Mouse (Mus musculus) midbrain, embryonic 16.5 days (tissue): Measurements from ENCODE around the gene Aldh18a1. TPM values are rescaled to one million over a fixed set of nuclear protein-coding genes. Genes with fewer than 3 reads are reported as not detected.
A peak's percentile ranks its signal among the peaks of the same experiment; 100 is the strongest.
"Not testable (repeated sequence)": the region's sequence is repeated elsewhere in the genome, so short reads cannot be mapped to it uniquely, and the experiment has no call there.

ENCODE experiments used
- ATAC-seq: fragments of 200-750 bp; cut with Nextera tagmentation; 2 replicates; pipeline ENCODE4 v1.8.0; 2017; ENCODE audit warnings: moderate TSS enrichment
- H3K27ac ChIP-seq: fragments of 300-500 bp; sonication (generic); 2 replicates; pipeline ENCODE4 v1.5.1; 2014; ENCODE audit warnings: mild to moderate bottlenecking, low read length, mixed read lengths
- H3K27me3 ChIP-seq: fragments of 300-500 bp; sonication (generic); 2 replicates; pipeline ENCODE4 v1.6.1; 2014; ENCODE audit warnings: low read depth, low read length, mixed read lengths; ENCODE audit not compliant: control insufficient read depth, insufficient read depth
- H3K36me3 ChIP-seq: fragments of 300-500 bp; sonication (generic); 2 replicates; pipeline ENCODE4 v1.6.1; 2014; ENCODE audit warnings: mild to moderate bottlenecking, low read length, moderate library complexity, mixed read lengths; ENCODE audit not compliant: control insufficient read depth, insufficient read depth
- H3K4me1 ChIP-seq: fragments of 300-500 bp; sonication (generic); 2 replicates; pipeline ENCODE4 v1.6.1; 2014; ENCODE audit warnings: mild to moderate bottlenecking, low read length, mixed read lengths; ENCODE audit not compliant: control insufficient read depth, insufficient read depth
- H3K4me2 ChIP-seq: fragments of 300-500 bp; sonication (generic); 2 replicates; pipeline ENCODE4 v1.6.1; 2014; ENCODE audit warnings: mild to moderate bottlenecking, low read length, mixed read lengths
- H3K4me3 ChIP-seq: fragments of 300-500 bp; sonication (generic); 2 replicates; pipeline ENCODE4 v1.5.1; 2014; ENCODE audit warnings: low read depth, mild to moderate bottlenecking, low read length, moderate library complexity, mixed read lengths
- H3K9ac ChIP-seq: fragments of 300-500 bp; sonication (generic); 2 replicates; pipeline ENCODE4 v1.6.1; 2014; ENCODE audit warnings: low read depth, low read length, mixed read lengths
- H3K9me3 ChIP-seq: fragments of 300-500 bp; sonication (generic); replicated peaks from 2 replicates; pipeline ENCODE4 v1.6.1; 2014; ENCODE audit warnings: mild to moderate bottlenecking, low read length, mixed read lengths; ENCODE audit not compliant: control insufficient read depth, poor library complexity, severe bottlenecking
- WGBS: fragments of 180-500 bp; shearing (Covaris S2); extraction: QIAGEN DNeasy Blood & Tissue Kit; methylation state at CpG from one replicate; pipeline ENCODE4 v1.1.7; 2014; 5-methylcytosine and 5-hydroxymethylcytosine counted together
- polyA plus RNA-seq: library from polyadenylated mRNA; unstranded; fragments of >200 nt; fragmentation: Nextera tagmentation; extraction: Ambion mirVana; gene quantifications from 2 replicates; pipeline ENCODE4 v1.2.1, GENCODE M21; 2015

Aldh18a1 gene
- polyA plus RNA-seq, 1 experiment from 2014 or later = 58.4 TPM

GRCm38 (mm10) chr19:40621616-40622015 is 33.4 kb upstream of the Aldh18a1 start:
- not testable (repeated sequence) for H3K4me1 ChIP-seq, H3K9ac ChIP-seq, H3K27me3 ChIP-seq, H3K4me2 ChIP-seq, H3K4me3 ChIP-seq, H3K36me3 ChIP-seq, H3K27ac ChIP-seq, H3K9me3 ChIP-seq, ATAC-seq
- WGBS = 66% methylated on average over 8 of the region's 26 CpGs

- Histone ChIP-seq H3K36me3 (no peaks in the 10 kb centered on the region), H3K4me3 (no peak overlapping the region), H3K9me3 (no peaks in the 10 kb centered on the region), H3K9ac (no peak overlapping the region), H3K27ac (no peak overlapping the region), H3K27me3 (no peaks in the 10 kb centered on the region), H3K4me1 (peaks cover 5% of the 10 kb centered on the region), H3K4me2 (no peak overlapping the region)
- 93% methylated on average over 7 of the region's 7 CpGs for WGBS
- no peak for ATAC-seq
Measured at GRCm38 (mm10) chr19:40616021-40616420, 27.8 kb upstream of the Aldh18a1 start.

GRCm38 (mm10) chr19:40614811-40615210 is 26.5 kb upstream of the Aldh18a1 start:
- Histone ChIP-seq H3K4me1 (peaks cover 6% of the 10 kb centered on the region), H3K27ac (no peak overlapping the region), H3K4me2 (no peak overlapping the region), H3K9ac (no peak overlapping the region), H3K9me3 (no peaks in the 10 kb centered on the region), H3K36me3 (no peaks in the 10 kb centered on the region), H3K4me3 (no peak overlapping the region), H3K27me3 (no peaks in the 10 kb centered on the region)
- 85% methylated on average over 7 of the region's 7 CpGs for WGBS
- ATAC-seq = no peak

GRCm38 (mm10) chr19:40611830-40612506 is 23.7 kb upstream of the Aldh18a1 start, which contains the start of the genes Tctn3 and Entpd1:
Gene Tctn3, minus strand, starts transcription at chr19:40612233.
Gene Entpd1, plus strand, starts transcription at chr19:40612366.
- Histone ChIP-seq H3K4me3 (peak within 1 kb of the TSS; percentile 86), H3K9ac (peak within 1 kb of the TSS; percentile 81), H3K9me3 (no peaks in the 10 kb centered on the region), H3K4me1 (peaks cover 6% of the 10 kb centered on the region), H3K36me3 (peaks cover 17% of the 10 kb centered on the region), H3K27ac (peak within 1 kb of the TSS; percentile 74), H3K27me3 (no peaks in the 10 kb centered on the region), H3K4me2 (peak within 1 kb of the TSS; percentile 96)
- ATAC-seq = peak; percentile 100
- WGBS = under 1% methylated on average over 45 of the region's 45 CpGs

- peaks cover 6% of the 10 kb centered on the region for H3K4me1 ChIP-seq
- H3K27ac ChIP-seq = no peak overlapping the region
- no peak overlapping the region for H3K4me2 ChIP-seq
- peaks cover 28% of the 10 kb centered on the region for H3K36me3 ChIP-seq
- H3K9ac ChIP-seq = no peak overlapping the region
- no peak for ATAC-seq
- H3K9me3 ChIP-seq = no peaks in the 10 kb centered on the region
- no peak overlapping the region for H3K4me3 ChIP-seq
- H3K27me3 ChIP-seq = no peaks in the 10 kb centered on the region
- WGBS = 93% methylated on average over 6 of the region's 6 CpGs
Measured at GRCm38 (mm10) chr19:40607676-40608075, 19.4 kb upstream of the Aldh18a1 start.

- no peak overlapping the region for H3K27ac ChIP-seq
- peaks cover 28% of the 10 kb centered on the region for H3K36me3 ChIP-seq
- ATAC-seq = no peak
- H3K4me3 ChIP-seq = no peak overlapping the region
- 93% methylated on average over 9 of the region's 9 CpGs for WGBS
- H3K4me1 ChIP-seq = no peaks in the 10 kb centered on the region
- H3K9ac ChIP-seq = no peak overlapping the region
- no peaks in the 10 kb centered on the region for H3K27me3 ChIP-seq
- H3K9me3 ChIP-seq = no peaks in the 10 kb centered on the region
- no peak overlapping the region for H3K4me2 ChIP-seq
Measured at GRCm38 (mm10) chr19:40605189-40605588, 16.9 kb upstream of the Aldh18a1 start.

GRCm38 (mm10) chr19:40601870-40602269 is 13.6 kb upstream of the Aldh18a1 start:
- Histone ChIP-seq H3K27me3 (no peaks in the 10 kb centered on the region), H3K36me3 (peaks cover 11% of the 10 kb centered on the region), H3K4me1 (no peaks in the 10 kb centered on the region), H3K9ac (no peak overlapping the region), H3K9me3 (no peaks in the 10 kb centered on the region), H3K4me2 (no peak overlapping the region), H3K27ac (no peak overlapping the region), H3K4me3 (no peak overlapping the region)
- WGBS = 99% methylated on average over 3 of the region's 3 CpGs
- ATAC-seq = no peak

- WGBS = 94% methylated on average over 5 of the region's 5 CpGs
- H3K4me3 ChIP-seq, H3K36me3 ChIP-seq, H3K27me3 ChIP-seq, H3K9ac ChIP-seq, H3K9me3 ChIP-seq, H3K27ac ChIP-seq, H3K4me1 ChIP-seq, ATAC-seq, H3K4me2 ChIP-seq: not testable (repeated sequence)
Measured at GRCm38 (mm10) chr19:40600846-40601245, 12.6 kb upstream of the Aldh18a1 start.

GRCm38 (mm10) chr19:40595831-40596230 is 7.6 kb upstream of the Aldh18a1 start:
- peaks cover 12% of the 10 kb centered on the region for H3K36me3 ChIP-seq
- no peaks in the 10 kb centered on the region for H3K9me3 ChIP-seq
- no peaks in the 10 kb centered on the region for H3K4me1 ChIP-seq
- H3K27me3 ChIP-seq = no peaks in the 10 kb centered on the region
- no peak overlapping the region for H3K27ac ChIP-seq
- no peak for ATAC-seq
- H3K9ac ChIP-seq = no peak overlapping the region
- no peak overlapping the region for H3K4me3 ChIP-seq
- no peak overlapping the region for H3K4me2 ChIP-seq
- WGBS = 87% methylated on average over 8 of the region's 8 CpGs
